Mouse (Mus musculus) adrenal gland, adult (tissue): Measurements from ENCODE around the gene Thrb.

Source experiments
- DNase-seq, 2 experiments: peaks; one replicate each; pipeline ENCODE4 v3.0.0; 2022 to 2023; ENCODE audit warnings: low spot score in 1 of 2; ENCODE audit not compliant: inconsistent age in 2 of 2

Gene Thrb

DNA sequence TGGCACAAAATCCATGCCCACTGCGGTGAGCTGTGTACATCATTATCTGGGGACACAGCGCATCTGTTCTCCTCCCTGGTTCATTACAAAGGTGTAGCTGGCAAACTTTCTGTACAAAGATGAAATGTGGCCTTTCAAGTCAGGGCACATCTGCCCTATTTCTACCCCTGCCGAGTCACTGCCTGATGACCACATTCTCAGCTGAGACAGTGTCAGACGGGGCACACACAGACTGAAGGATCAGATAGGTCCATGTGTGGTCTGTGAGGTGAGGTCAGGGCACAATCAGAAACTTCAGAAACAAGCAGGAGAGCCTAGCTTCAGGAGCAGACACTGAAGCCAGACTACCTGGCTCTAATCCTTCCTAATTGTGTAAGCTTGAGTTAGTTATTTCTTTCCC lies 360.1 kb downstream of the Thrb start:
- DNase-seq: peak in 1 of 2 experiments; percentile 37

DNA sequence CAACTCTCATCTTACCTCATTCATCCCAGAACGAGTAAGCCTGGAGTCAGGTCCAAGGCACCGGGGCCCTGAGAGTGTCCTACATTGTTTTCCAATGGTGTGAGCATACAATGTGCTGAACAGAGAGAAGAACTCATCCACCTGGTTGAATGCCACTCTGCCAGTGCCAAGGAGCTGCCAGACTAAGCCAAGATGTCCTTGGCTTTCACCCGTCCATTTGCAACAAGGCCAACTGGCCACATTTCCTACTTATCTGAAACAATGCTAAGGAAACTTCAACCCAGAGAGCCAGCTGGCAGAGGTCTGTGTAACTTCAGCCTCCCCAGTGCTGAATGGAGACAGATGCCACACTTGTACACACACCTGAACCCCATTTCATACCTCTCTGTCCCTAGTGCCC lies 360.6 kb downstream of the Thrb start:
- peak; percentile 16 to 67 for DNase-seq

DNA sequence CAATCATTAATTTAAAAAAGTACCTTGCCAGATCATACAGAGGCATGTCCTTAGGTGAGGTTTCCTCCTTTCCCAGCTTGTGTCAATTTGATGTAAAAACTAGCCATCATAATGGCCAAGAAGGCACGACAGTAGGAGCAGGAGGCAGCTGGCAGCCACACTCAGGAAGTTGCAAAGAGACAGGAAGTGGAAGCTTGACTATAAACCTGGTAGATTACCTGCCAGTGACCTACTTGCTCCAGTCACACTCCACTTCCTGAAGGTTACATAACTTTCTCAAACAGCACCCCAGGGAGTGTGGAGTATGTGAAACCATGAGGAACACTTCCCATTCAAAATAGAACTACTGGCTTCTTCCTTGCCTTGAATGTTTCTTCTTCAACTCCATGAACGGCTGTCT lies 361.7 kb downstream of the Thrb start:
- DNase-seq: no peak

DNA sequence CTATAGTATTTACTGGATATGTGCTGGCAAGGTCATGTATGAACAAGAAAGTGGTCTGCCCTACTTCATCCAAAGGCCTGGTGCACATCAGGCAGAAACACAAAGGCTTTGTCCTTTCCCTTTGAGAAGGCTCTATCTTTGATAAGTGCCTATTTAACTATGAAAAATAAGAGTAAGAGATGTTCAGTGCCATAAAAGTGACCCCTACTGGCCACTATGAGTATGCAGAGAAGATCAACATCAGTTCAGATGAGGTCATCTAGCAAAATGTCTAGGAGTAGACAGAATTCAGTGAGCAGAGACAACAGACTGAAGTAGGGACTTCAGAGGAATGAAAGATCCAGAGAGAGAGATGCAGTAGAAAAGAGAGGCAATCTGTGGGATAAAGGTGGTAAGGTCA lies 362.3 kb downstream of the Thrb start:
- DNase-seq: peak in 1 of 2 experiments; percentile 32

DNA sequence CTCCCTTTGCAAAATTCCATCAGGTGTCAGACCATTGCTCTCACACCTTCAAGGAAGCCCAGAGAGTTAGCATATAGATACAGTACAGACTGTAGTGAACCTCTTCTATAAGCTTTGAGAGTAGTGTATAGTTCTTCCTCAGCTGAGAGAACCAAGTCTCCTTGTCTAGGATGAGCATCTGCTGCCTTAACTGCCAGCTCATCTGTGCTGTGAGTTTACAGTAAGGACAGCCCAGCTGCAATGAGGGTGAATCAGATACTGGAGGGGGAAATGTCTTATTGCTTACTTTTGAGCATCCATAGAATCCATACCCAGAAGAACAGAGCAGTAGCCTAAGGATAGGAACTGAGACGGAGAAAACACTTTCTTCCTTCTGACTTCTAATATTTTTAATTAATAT lies 367.8 kb downstream of the Thrb start:
- no peak for DNase-seq

DNA sequence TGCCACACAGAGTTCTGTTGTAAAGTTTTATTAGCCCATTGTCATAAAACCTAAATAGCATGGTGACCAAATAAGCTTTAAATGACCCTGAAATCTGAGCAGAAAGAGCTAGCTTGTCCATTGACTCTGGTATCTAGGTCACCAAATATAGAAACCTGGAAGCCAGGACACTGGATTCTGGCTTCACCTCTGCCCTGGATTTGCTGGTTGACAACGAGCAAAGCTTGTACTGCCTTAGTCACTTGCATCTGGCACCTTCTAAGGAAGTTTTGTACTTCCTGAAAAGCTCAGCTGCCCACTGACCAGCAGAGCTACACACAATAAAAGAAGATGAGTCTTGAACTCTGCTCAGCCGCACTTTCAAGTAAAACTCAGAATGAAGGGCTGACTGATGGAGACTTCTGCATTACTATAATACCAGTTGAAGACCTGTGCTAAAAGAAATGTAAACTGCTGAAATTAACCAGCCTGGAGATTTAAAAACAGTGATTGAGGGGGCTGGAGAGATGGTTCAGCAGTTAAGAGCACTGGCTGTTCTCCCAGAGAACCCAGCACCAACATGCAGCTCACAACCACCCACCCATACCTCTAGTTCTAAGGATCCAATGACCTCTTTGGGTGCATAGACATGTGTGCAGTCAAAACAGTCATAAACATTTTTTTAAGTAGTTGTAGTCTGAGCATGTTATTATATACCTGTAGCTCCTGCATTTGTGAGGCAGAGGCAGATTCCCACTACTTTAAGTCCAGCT lies 369.3 kb downstream of the Thrb start:
- no peak for DNase-seq

DNA sequence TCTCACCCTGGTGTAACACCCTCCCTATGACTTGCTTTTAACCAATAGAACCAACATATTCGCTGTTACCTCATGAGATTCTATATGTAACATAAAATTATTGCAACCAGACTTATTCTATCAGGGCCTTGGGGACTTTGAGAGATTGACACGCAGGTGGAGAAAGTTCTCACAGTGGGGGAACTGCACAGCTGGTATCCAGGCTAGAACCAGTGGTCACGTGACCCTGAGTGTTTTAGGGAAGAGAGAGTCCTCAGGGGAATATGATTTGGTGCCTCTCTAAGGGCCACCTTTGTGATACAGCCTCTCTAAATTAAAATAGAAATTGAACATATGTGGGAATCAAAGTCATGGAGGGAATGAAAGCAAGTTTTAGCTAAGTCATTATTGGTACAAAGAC lies 371.9 kb downstream of the Thrb start:
- DNase-seq: no peak

DNA sequence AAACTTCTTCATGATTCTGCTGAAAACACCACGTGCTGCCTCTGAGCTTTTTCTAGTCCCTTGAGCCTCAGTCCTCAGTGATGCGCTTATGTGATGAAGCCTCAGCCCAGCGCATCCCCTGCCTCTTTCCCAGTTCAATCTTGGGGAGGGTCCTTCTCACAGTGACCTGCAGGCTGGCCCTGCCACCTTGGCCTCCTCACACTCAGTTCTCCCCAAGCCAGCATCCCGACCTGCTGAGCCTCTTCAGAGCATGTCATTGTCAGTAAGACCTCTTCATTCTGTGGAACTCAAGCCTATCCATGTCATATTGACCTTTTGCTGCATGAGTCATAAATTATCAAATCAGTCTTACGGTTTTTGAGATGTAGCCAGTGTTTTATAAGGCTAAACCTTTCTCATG lies 376.5 kb downstream of the Thrb start:
- peak in 1 of 2 experiments; percentile 52 for DNase-seq

DNA sequence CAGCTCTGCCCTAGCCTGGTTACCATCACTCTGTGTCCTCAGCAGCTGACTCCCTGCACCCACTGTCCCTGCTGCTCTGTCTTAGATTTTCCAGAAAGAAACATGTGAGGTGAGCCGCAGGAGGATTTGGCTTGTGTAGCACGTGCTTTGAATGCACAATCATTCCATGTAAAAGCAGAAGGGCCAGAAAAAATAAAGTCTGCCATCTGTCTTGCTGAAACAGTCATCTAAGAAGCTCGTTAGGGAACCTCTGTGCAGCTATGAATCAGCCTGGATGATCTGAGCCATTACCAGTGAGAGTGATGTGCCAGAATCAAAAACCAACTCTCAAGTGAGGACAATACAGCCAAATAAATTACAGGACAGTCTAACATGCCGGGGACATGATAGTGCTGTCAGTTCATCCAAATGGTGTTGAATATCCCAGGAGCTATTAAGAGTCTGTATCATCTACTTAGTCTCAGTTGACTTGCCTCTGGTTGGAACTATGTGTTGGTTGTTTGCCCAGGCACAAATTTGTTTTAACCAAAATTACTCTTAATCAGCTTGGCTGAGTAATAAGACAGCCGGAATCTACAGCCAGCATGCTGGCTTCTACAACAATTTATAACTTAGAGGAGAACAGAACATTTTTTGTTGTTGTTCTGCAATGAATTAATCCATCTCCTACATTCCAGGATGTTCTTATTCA lies 402.2 kb downstream of the Thrb start:
- no peak for DNase-seq
